Mouse (Mus musculus) liver, embryonic 16.5 days (tissue): ENCODE measurements around the gene Gp5. TPM values are rescaled to one million over a fixed set of nuclear protein-coding genes. Genes with fewer than 3 reads are reported as not detected.

Source experiments
- ATAC-seq: fragments of 200-750 bp; cut with Nextera tagmentation; 2 replicates; pipeline ENCODE4 v1.8.0; 2017; ENCODE audit warnings: low read depth, mild to moderate bottlenecking, moderate number of reproducible peaks, moderate library complexity
- H3K27ac ChIP-seq: fragments of 300-500 bp; sonication (generic); 2 replicates; pipeline ENCODE4 v1.5.1; 2014; ENCODE audit warnings: mild to moderate bottlenecking, low read length
- H3K27me3 ChIP-seq: fragments of 300-500 bp; sonication (generic); 2 replicates; pipeline ENCODE4 v1.6.1; 2014; ENCODE audit warnings: low read depth, low read length, mixed read lengths; ENCODE audit not compliant: control insufficient read depth, insufficient read depth
- H3K36me3 ChIP-seq: fragments of 300-500 bp; sonication (generic); 2 replicates; pipeline ENCODE4 v1.6.1; 2014; ENCODE audit warnings: mild to moderate bottlenecking; ENCODE audit not compliant: control insufficient read depth, insufficient read depth
- H3K4me1 ChIP-seq: fragments of 300-500 bp; sonication (generic); 2 replicates; pipeline ENCODE4 v1.6.1; 2014; ENCODE audit warnings: low read depth, low read length, mixed read lengths; ENCODE audit not compliant: control insufficient read depth
- H3K4me2 ChIP-seq: fragments of 300-500 bp; sonication (generic); 2 replicates; pipeline ENCODE4 v1.6.1; 2014; ENCODE audit warnings: low read depth, low read length, mixed read lengths
- H3K4me3 ChIP-seq: fragments of 300-500 bp; sonication (generic); 2 replicates; pipeline ENCODE4 v1.5.1; 2014; ENCODE audit warnings: low read depth, mild to moderate bottlenecking, low read length
- H3K9ac ChIP-seq: fragments of 300-500 bp; sonication (generic); 2 replicates; pipeline ENCODE4 v1.6.1; 2014; ENCODE audit warnings: low read depth, low read length
- H3K9me3 ChIP-seq: fragments of 300-500 bp; sonication (generic); replicated peaks from 2 replicates; pipeline ENCODE4 v1.6.1; 2016; ENCODE audit warnings: low read length; ENCODE audit not compliant: control insufficient read depth
- whole genome bisulfite sequencing: fragments of 180-500 bp; shearing (Covaris S2); extraction: QIAGEN DNeasy Blood & Tissue Kit; methylation state at CpG from one replicate; pipeline ENCODE4 v1.1.7; 2014; ENCODE audit not compliant: insufficient replicate concordance; 5-methylcytosine and 5-hydroxymethylcytosine counted together
- polyA plus RNA-seq: library from polyadenylated mRNA; unstranded; fragments of >200 nt; fragmentation: Nextera tagmentation; extraction: Ambion mirVana; gene quantifications from 2 replicates; pipeline ENCODE4 v1.2.1, GENCODE M21; 2015

Gene Gp5
- polyA plus RNA-seq, 1 experiment from 2014 or later = 10.5 TPM

DNA sequence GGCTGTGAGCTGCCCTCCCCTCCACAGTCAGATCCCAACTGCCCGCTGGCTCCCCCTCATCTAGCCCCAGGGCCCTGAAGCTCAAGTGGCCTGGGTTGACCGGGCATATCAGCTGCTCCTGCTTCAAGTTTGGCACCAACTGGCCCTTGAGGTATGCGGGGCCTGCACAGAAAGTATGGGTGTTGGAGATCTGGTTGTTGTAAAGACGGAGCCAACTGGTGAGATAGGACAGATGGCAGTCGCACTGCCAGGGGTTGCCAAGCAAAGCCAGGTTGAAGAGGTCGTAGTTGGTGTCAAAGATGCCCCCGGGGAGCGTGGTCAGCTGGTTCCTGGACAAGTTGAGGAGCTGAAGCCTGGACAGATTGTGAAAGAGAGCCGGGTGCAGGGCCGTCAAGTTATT, 51.1 kb downstream of the Gp5 start:
- Histone ChIP-seq H3K27ac (no peak overlapping the region), H3K4me3 (no peak overlapping the region)
- no peak for ATAC-seq

DNA sequence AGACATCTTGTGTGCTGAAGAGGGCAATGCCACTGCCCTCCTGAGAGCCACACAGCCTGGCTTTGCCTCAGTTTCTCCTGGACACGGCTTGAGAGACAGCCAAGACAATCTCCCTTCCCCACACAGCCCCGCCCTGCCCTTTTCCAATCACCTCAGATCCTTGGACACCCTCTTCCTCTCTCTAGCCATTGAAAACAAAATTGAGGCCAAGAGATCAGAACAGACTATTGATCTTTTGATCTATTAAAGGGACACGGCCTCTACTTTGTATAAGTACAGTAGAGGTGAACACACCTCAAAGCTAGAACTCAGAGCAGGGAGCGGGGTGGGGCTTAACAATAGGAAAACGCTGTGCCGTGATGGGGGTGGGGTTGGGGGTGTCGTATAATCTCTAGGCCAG, 52.1 kb downstream of the Gp5 start:
- H3K9ac ChIP-seq = no peak overlapping the region
- ATAC-seq = no peak
- H3K36me3 ChIP-seq = no peaks in the 10 kb centered on the region
- H3K4me1 ChIP-seq = peaks cover 2% of the 10 kb centered on the region; the same call in 1 of the 2 replicates
- no peaks in the 10 kb centered on the region for H3K27me3 ChIP-seq
- H3K4me2 ChIP-seq = no peak overlapping the region
- 59% methylated on average over 7 of the region's 7 CpGs for WGBS
- no peak overlapping the region for H3K27ac ChIP-seq
- no peaks in the 10 kb centered on the region for H3K9me3 ChIP-seq
- H3K4me3 ChIP-seq = no peak overlapping the region

More for the DNA sequence above, 51.1 kb downstream of the Gp5 start:
- 67% methylated on average over 10 of the region's 10 CpGs for WGBS
- Histone ChIP-seq H3K27me3 (no peaks in the 10 kb centered on the region), H3K4me1 (peaks cover 2% of the 10 kb centered on the region; the same call in 1 of the 2 replicates), H3K9me3 (no peaks in the 10 kb centered on the region), H3K36me3 (no peaks in the 10 kb centered on the region), H3K9ac (no peak overlapping the region), H3K4me2 (no peak overlapping the region)

- Histone ChIP-seq H3K4me1 (peaks cover 3% of the 10 kb centered on the region; the same call in 1 of the 2 replicates), H3K9me3 (no peaks in the 10 kb centered on the region), H3K4me3 (no peak overlapping the region), H3K4me2 (no peak overlapping the region), H3K27me3 (no peaks in the 10 kb centered on the region), H3K36me3 (no peaks in the 10 kb centered on the region), H3K9ac (no peak overlapping the region), H3K27ac (no peak overlapping the region)
- WGBS = 35% methylated on average over 9 of the region's 9 CpGs
- peak; percentile 51 for ATAC-seq
Observed at GRCm38 (mm10) chr16:30257718-30258117, 52.9 kb downstream of the Gp5 start.

Other genes starting within 250 kb of the Gp5 start
- gene Hes1, start 246.4 kb downstream of the Gp5 start, polyA plus RNA-seq = 4.6 and 4.7 TPM in 2 replicates
- gene Cpn2, start 43.3 kb downstream of the Gp5 start, polyA plus RNA-seq = 3.4 and 3.9 TPM in 2 replicates
- gene Lrrc15, start 27.5 kb downstream of the Gp5 start, polyA plus RNA-seq = 0.02 and 0.04 TPM in 2 replicates
- 5.1 and 6.0 TPM in 2 replicates for gene Atp13a3, start 95.2 kb upstream of the Gp5 start, polyA plus RNA-seq
- gene Tmem44, start 240.1 kb upstream of the Gp5 start, polyA plus RNA-seq = 0.68 and 0.71 TPM in 2 replicates